Mouse (Mus musculus): ENCODE data around the gene Cdkn1b. TPM values are rescaled to one million over a fixed set of nuclear protein-coding genes. Genes with fewer than 3 reads are reported as not detected.

Cdkn1b gene
- polyA plus RNA-seq, 1 experiment from 2014 or later = 18.8 TPM

- H3K4me1 ChIP-seq (replicated peaks) = peaks cover 45% of the 10 kb centered on the region
- peak overlapping the region; percentile 93 for H3K4me2 ChIP-seq
- H3K36me3 ChIP-seq = peaks cover 19% of the 10 kb centered on the region; the same call in 1 of the 2 replicates
- H3K27ac ChIP-seq = no peak overlapping the region
- ATAC-seq (ENCODE audit: insufficient number of reproducible peaks, insufficient read depth, low FRiP score, low TSS enrichment, low read depth) = no peak
- no peaks in the 10 kb centered on the region for H3K9me3 ChIP-seq
- H3K4me3 ChIP-seq (replicated peaks) = peak overlapping the region; percentile 83
- H3K27me3 ChIP-seq = peaks cover 4% of the 10 kb centered on the region; the same call in 1 of the 2 replicates
- 67% methylated on average over 9 of the region's 9 CpGs for WGBS
- peak overlapping the region; percentile 92; the same call in 1 of the 2 replicates for H3K9ac ChIP-seq (replicated peaks)
These were observed 2.5 kb downstream of the Cdkn1b start for GRCm38 (mm10) chr6:134922511-134923195.

GRCm38 (mm10) chr6:134923670-134924069 is 3.5 kb downstream of the Cdkn1b start:
- Histone ChIP-seq H3K9me3 (no peaks in the 10 kb centered on the region), H3K36me3 (peaks cover 19% of the 10 kb centered on the region; the same call in 1 of the 2 replicates), H3K9ac (replicated peaks) (0 out of 2 replicates have a peak overlapping the region, but pooled peaks have one; percentile 18), H3K4me3 (replicated peaks) (0 out of 2 replicates have a peak overlapping the region, but pooled peaks have one; percentile 2), H3K27me3 (no peaks in the 10 kb centered on the region; the same call in 1 of the 2 replicates), H3K4me2 (peak overlapping the region; percentile 29), H3K27ac (no peak overlapping the region), H3K4me1 (replicated peaks) (peaks cover 46% of the 10 kb centered on the region)
- ATAC-seq (ENCODE audit: insufficient number of reproducible peaks, insufficient read depth, low FRiP score, low TSS enrichment, low read depth) = no peak
- WGBS = 84% methylated on average over 4 of the region's 4 CpGs

DNA sequence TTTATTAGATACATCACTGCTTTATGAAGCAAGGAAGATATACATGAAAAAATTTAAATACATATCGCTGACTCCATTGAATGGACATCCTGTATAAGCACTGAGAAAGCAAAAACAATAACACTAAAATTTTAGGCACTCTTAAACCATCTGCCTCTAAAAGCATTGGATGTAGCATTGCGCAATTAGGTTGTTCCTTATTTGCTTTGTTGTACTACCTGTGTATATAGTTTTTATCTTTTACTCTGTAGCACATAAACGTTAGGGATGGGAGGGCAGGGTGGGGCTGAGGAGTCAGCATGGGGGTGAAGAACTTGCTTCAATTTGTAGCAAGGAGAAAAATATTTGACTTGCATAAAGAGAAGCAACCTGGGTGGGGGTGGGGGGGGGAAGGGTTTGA is 4.1 kb downstream of the Cdkn1b start:
- H3K4me1 ChIP-seq (replicated peaks) = peaks cover 40% of the 10 kb centered on the region
- H3K36me3 ChIP-seq = peaks cover 19% of the 10 kb centered on the region; the same call in 1 of the 2 replicates
- H3K9me3 ChIP-seq = no peaks in the 10 kb centered on the region
- no peaks in the 10 kb centered on the region for H3K27me3 ChIP-seq
- 78% methylated on average over 3 of the region's 3 CpGs for WGBS
- no peak overlapping the region for H3K9ac ChIP-seq (replicated peaks)
- H3K4me2 ChIP-seq = no peak overlapping the region
- ATAC-seq (ENCODE audit: insufficient number of reproducible peaks, insufficient read depth, low FRiP score, low TSS enrichment, low read depth) = no peak
- no peak overlapping the region for H3K4me3 ChIP-seq (replicated peaks)
- H3K27ac ChIP-seq = no peak overlapping the region

DNA sequence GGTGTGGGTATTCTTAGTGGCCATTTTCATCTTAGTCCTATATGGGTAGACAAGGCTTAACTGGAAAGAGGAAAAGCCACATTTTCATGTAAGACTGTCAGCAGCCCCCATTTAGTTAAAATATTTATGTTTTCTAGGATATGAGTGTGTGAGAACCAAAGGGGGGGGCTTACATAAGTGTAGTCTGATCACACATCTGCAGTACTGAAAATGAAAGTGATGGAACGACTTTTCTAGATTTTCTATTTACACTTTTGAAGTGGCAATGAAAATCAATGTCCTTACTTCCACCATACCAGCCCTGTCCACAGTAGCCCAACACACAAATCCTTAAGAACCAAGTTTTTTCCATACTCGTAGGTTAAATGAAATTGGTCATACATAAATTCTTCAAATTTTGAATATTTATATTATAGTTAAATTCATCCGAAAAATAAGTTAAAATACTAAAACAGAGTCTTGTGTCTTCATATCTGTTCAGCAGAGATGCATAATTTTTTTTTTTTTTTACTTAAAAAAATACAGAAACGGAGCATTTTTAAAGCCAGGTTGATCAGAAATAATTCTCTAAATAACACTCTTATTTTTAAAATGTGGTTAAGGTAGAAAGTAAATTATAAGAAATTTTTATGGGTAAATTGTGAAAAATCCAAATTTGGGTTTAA is 5.6 kb downstream of the Cdkn1b start:
- 72% methylated on average over 4 of the region's 4 CpGs for WGBS
- Histone ChIP-seq H3K27ac (no peak overlapping the region), H3K4me2 (no peak overlapping the region), H3K9ac (replicated peaks) (no peak overlapping the region), H3K9me3 (no peaks in the 10 kb centered on the region), H3K27me3 (no peaks in the 10 kb centered on the region), H3K4me1 (replicated peaks) (peaks cover 48% of the 10 kb centered on the region), H3K36me3 (peaks cover 19% of the 10 kb centered on the region; the same call in 1 of the 2 replicates), H3K4me3 (replicated peaks) (no peak overlapping the region)
- no peak for ATAC-seq (ENCODE audit: insufficient number of reproducible peaks, insufficient read depth, low FRiP score, low TSS enrichment, low read depth)

DNA sequence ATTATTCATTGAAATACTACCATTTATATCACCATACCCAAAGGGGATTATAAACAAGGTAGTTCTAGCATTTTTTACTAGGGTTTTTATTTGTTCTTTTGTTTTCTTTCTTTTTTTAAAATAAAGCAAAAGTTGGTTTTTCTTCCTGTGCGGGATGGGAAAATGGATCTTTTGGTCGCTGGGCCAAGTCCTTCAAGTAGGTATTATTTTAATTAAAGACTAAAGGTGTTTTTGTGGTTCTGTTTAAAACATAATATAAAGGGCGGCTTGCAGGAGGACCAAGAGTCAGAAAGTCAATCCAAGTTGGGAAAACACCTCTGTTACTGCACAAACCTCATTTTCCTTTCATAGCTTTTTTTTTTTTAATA is 6.1 kb downstream of the Cdkn1b start:
- ATAC-seq (ENCODE audit: insufficient number of reproducible peaks, insufficient read depth, low FRiP score, low TSS enrichment, low read depth) = no peak
- Histone ChIP-seq H3K27me3 (no peaks in the 10 kb centered on the region), H3K4me1 (replicated peaks) (peaks cover 49% of the 10 kb centered on the region), H3K9ac (replicated peaks) (peak overlapping the region; percentile 88; the same call in 1 of the 2 replicates), H3K27ac (peak overlapping the region; percentile 100; the same call in 1 of the 2 replicates), H3K4me3 (replicated peaks) (peak overlapping the region; percentile 56), H3K36me3 (peaks cover 19% of the 10 kb centered on the region; the same call in 1 of the 2 replicates), H3K9me3 (no peaks in the 10 kb centered on the region), H3K4me2 (peak overlapping the region; percentile 88)
- 19% methylated on average over 3 of the region's 3 CpGs for WGBS

- ATAC-seq (ENCODE audit: insufficient number of reproducible peaks, insufficient read depth, low FRiP score, low TSS enrichment, low read depth) = 0 out of 2 replicates have a peak, but pooled peaks have one; percentile 8
- Histone ChIP-seq H3K9ac (replicated peaks) (peak overlapping the region; percentile 88), H3K9me3 (no peaks in the 10 kb centered on the region), H3K4me2 (peak overlapping the region; percentile 88), H3K27ac (peak overlapping the region; percentile 100), H3K36me3 (peaks cover 17% of the 10 kb centered on the region; the same call in 1 of the 2 replicates), H3K27me3 (no peaks in the 10 kb centered on the region), H3K4me1 (replicated peaks) (peaks cover 47% of the 10 kb centered on the region), H3K4me3 (replicated peaks) (peak overlapping the region; percentile 56)
- WGBS = under 1% methylated on average over 61 of the region's 63 CpGs
These were observed 6.8 kb downstream of the Cdkn1b start for GRCm38 (mm10) chr6:134926803-134927594.

- 0 out of 2 replicates have a peak, but pooled peaks have one; percentile 3 for ATAC-seq (ENCODE audit: insufficient number of reproducible peaks, insufficient read depth, low FRiP score, low TSS enrichment, low read depth)
- peak overlapping the region; percentile 100 for H3K27ac ChIP-seq
- H3K9me3 ChIP-seq = no peaks in the 10 kb centered on the region
- H3K36me3 ChIP-seq = peaks cover 14% of the 10 kb centered on the region; the same call in 1 of the 2 replicates
- H3K4me2 ChIP-seq = peak overlapping the region; percentile 88
- H3K9ac ChIP-seq (replicated peaks) = peak overlapping the region; percentile 88
- peak overlapping the region; percentile 56 for H3K4me3 ChIP-seq (replicated peaks)
- H3K4me1 ChIP-seq (replicated peaks) = peaks cover 40% of the 10 kb centered on the region
- WGBS = 2% methylated on average over 13 of the region's 13 CpGs
- no peaks in the 10 kb centered on the region for H3K27me3 ChIP-seq
These were observed 7.4 kb downstream of the Cdkn1b start for GRCm38 (mm10) chr6:134927595-134928095.

- Histone ChIP-seq H3K9me3 (no peaks in the 10 kb centered on the region), H3K9ac (replicated peaks) (peak overlapping the region; percentile 88), H3K27me3 (no peaks in the 10 kb centered on the region), H3K4me2 (peak overlapping the region; percentile 88), H3K4me3 (replicated peaks) (peak overlapping the region; percentile 56), H3K36me3 (peaks cover 14% of the 10 kb centered on the region; the same call in 1 of the 2 replicates), H3K27ac (peak overlapping the region; percentile 100), H3K4me1 (replicated peaks) (peaks cover 36% of the 10 kb centered on the region)
- ATAC-seq (ENCODE audit: insufficient number of reproducible peaks, insufficient read depth, low FRiP score, low TSS enrichment, low read depth) = peak; percentile 94
- WGBS = under 1% methylated on average over 63 of the region's 63 CpGs
These were observed 8.1 kb downstream of the Cdkn1b start for GRCm38 (mm10) chr6:134928096-134928888.

DNA sequence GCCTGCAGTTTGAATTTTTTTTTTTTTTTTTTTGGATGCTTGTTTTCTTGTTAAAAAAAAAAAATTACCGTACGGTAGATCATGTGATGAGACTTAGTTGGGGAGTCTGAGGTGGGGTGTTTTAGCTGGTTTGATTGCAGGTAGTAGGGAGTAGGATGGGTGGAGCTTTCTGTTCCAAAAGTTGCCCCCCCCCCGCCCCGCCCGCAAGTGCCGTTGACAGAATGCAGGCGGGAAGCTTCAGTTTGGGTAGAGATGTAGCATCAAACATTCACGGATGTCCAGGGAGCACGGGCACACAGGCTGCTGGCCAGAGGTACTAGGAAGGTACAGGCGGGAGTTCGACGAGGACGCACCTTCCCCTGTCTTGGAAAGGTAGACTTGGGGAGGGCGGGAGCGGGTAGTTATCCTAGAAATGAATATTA is 8.7 kb downstream of the Cdkn1b start:
- H3K4me3 ChIP-seq (replicated peaks) = peak overlapping the region; percentile 56
- under 1% methylated on average over 15 of the region's 15 CpGs for WGBS
- peaks cover 8% of the 10 kb centered on the region; the same call in 1 of the 2 replicates for H3K36me3 ChIP-seq
- H3K4me1 ChIP-seq (replicated peaks) = peaks cover 30% of the 10 kb centered on the region
- H3K4me2 ChIP-seq = peak overlapping the region; percentile 88
- no peaks in the 10 kb centered on the region for H3K27me3 ChIP-seq
- peak overlapping the region; percentile 61 for H3K9ac ChIP-seq (replicated peaks)
- ATAC-seq (ENCODE audit: insufficient number of reproducible peaks, insufficient read depth, low FRiP score, low TSS enrichment, low read depth) = peak; percentile 56
- no peaks in the 10 kb centered on the region for H3K9me3 ChIP-seq
- H3K27ac ChIP-seq = peak overlapping the region; percentile 100

GRCm38 (mm10) chr6:134929926-134930325 is 9.7 kb downstream of the Cdkn1b start:
- Histone ChIP-seq H3K9me3 (no peaks in the 10 kb centered on the region), H3K27me3 (no peaks in the 10 kb centered on the region), H3K36me3 (peaks cover 5% of the 10 kb centered on the region; the same call in 1 of the 2 replicates), H3K4me3 (replicated peaks) (peak overlapping the region; percentile 56), H3K27ac (0 out of 2 replicates have a peak overlapping the region, but pooled peaks have one; percentile 25), H3K4me2 (peak overlapping the region; percentile 88), H3K9ac (replicated peaks) (0 out of 2 replicates have a peak overlapping the region, but pooled peaks have one; percentile 13), H3K4me1 (replicated peaks) (peaks cover 30% of the 10 kb centered on the region)
- ATAC-seq (ENCODE audit: insufficient number of reproducible peaks, insufficient read depth, low FRiP score, low TSS enrichment, low read depth) = no peak
- WGBS = 64% methylated on average over 4 of the region's 4 CpGs

All from limb, embryonic 12.5 days (tissue).